Mouse (Mus musculus): Measurements from ENCODE around the gene Cyp11a1. TPM values are rescaled to one million over a fixed set of nuclear protein-coding genes. Genes with fewer than 3 reads are reported as not detected.

The Cyp11a1 gene
- polyA plus RNA-seq, 1 experiment: 0.04 TPM

DNA sequence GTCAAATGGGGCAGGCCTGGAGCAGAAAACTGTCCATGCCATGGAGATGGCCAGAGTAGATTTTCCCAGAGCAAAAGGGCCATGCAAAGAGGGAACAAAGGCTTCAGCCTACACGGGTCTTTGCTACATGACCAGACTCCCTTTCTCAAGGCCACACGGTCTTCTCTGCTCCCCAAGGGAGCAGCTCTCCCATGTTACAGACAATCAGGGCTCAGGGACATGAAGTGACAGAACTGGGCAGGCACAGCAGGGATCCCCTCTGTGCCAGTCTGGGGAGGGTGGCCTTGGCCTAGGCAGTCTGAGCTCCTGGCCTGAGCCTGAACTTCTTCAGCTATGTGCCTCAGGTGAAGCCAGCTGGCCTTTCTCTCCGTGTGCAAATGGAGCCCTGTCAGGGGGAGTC lies 47.3 kb downstream of the Cyp11a1 start:
- Histone ChIP-seq H3ac (ENCODE audit: control insufficient read depth, insufficient read length, low read depth) (no peak overlapping the region), H3K79me3 (ENCODE audit: low read depth) (no peaks in the 10 kb centered on the region), H3K36me3 (ENCODE audit: control insufficient read depth, insufficient read depth) (no peaks in the 10 kb centered on the region), H3K27me3 (ENCODE audit: control insufficient read depth, insufficient read depth, insufficient read length) (peaks cover 24% of the 10 kb centered on the region), H3K79me2 (ENCODE audit: control insufficient read depth, insufficient read depth) (no peaks in the 10 kb centered on the region), H3K4me3 (ENCODE audit: insufficient read depth, poor library complexity, severe bottlenecking) (no peak overlapping the region)
- no peak for TF ChIP-seq MYOG (IDR thresholded peaks at IDR 0.05; ENCODE audit: control insufficient read depth, extremely low read depth, insufficient read length)
- TF ChIP-seq FOSL1 (IDR thresholded peaks at IDR 0.05; ENCODE audit: insufficient read depth, low read length, poor library complexity, severe bottlenecking): no peak
- no peak for TF ChIP-seq CEBPB (IDR thresholded peaks at IDR 0.05; ENCODE audit: low read depth)
- TF ChIP-seq MYOD1 (IDR thresholded peaks at IDR 0.05; ENCODE audit: control insufficient read depth, insufficient read length, low read depth): no peak
- TF ChIP-seq CTCF (IDR thresholded peaks at IDR 0.05; ENCODE audit: control insufficient read depth, insufficient read depth, insufficient read length): no peak
- no peak for TF ChIP-seq USF1 (IDR thresholded peaks at IDR 0.05; ENCODE audit: low read depth)
- TF ChIP-seq MAX (IDR thresholded peaks at IDR 0.05): no peak

DNA sequence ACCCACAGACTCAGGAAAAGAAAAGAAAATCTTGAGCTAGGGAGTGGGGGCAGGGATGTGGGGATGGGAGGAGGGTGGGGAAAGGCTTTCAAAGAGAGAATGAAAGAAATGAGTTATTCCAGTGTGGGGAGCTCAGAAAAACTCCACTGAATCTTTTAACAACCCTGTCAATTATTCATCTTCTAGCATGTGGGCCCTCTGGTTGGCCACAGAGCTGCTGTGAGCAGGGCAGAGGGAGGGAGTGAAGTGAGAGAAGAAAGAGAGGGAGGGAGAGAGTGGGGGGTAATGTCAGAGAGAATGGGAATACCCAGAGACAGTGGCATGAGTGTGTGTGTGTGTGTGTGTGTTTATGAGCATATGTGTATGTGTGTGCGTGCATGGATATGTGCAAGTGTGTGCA lies 47.8 kb downstream of the Cyp11a1 start:
- no peaks in the 10 kb centered on the region for H3K79me2 ChIP-seq (ENCODE audit: control insufficient read depth, insufficient read depth)
- H3K4me3 ChIP-seq (ENCODE audit: insufficient read depth, poor library complexity, severe bottlenecking): no peak overlapping the region
- no peaks in the 10 kb centered on the region for H3K36me3 ChIP-seq (ENCODE audit: control insufficient read depth, insufficient read depth)
- TF ChIP-seq MYOD1 (IDR thresholded peaks at IDR 0.05; ENCODE audit: control insufficient read depth, insufficient read length, low read depth): no peak
- no peak for TF ChIP-seq MAX (IDR thresholded peaks at IDR 0.05)
- TF ChIP-seq USF1 (IDR thresholded peaks at IDR 0.05; ENCODE audit: low read depth): no peak
- no peak for TF ChIP-seq CTCF (IDR thresholded peaks at IDR 0.05; ENCODE audit: control insufficient read depth, insufficient read depth, insufficient read length)
- no peak for TF ChIP-seq CEBPB (IDR thresholded peaks at IDR 0.05; ENCODE audit: low read depth)
- no peak for TF ChIP-seq MYOG (IDR thresholded peaks at IDR 0.05; ENCODE audit: control insufficient read depth, extremely low read depth, insufficient read length)
- no peak for TF ChIP-seq FOSL1 (IDR thresholded peaks at IDR 0.05; ENCODE audit: insufficient read depth, low read length, poor library complexity, severe bottlenecking)
- peaks cover 22% of the 10 kb centered on the region for H3K27me3 ChIP-seq (ENCODE audit: control insufficient read depth, insufficient read depth, insufficient read length)
- no peaks in the 10 kb centered on the region for H3K79me3 ChIP-seq (ENCODE audit: low read depth)
- no peak overlapping the region for H3ac ChIP-seq (ENCODE audit: control insufficient read depth, insufficient read length, low read depth)

GRCm38 (mm10) chr9:58055666-58056065 lies 49.5 kb downstream of the Cyp11a1 start:
- Histone ChIP-seq H3K27me3 (ENCODE audit: control insufficient read depth, insufficient read depth, insufficient read length) (peaks cover 17% of the 10 kb centered on the region), H3K79me2 (ENCODE audit: control insufficient read depth, insufficient read depth) (no peaks in the 10 kb centered on the region), H3K36me3 (ENCODE audit: control insufficient read depth, insufficient read depth) (no peaks in the 10 kb centered on the region), H3K79me3 (ENCODE audit: low read depth) (no peaks in the 10 kb centered on the region), H3ac (ENCODE audit: control insufficient read depth, insufficient read length, low read depth) (no peak overlapping the region), H3K4me3 (ENCODE audit: insufficient read depth, poor library complexity, severe bottlenecking) (no peak overlapping the region)
- TF ChIP-seq MAX (IDR thresholded peaks at IDR 0.05) (no peak), MYOG (IDR thresholded peaks at IDR 0.05; ENCODE audit: control insufficient read depth, extremely low read depth, insufficient read length) (no peak), CEBPB (IDR thresholded peaks at IDR 0.05; ENCODE audit: low read depth) (no peak), CTCF (IDR thresholded peaks at IDR 0.05; ENCODE audit: control insufficient read depth, insufficient read depth, insufficient read length) (no peak), USF1 (IDR thresholded peaks at IDR 0.05; ENCODE audit: low read depth) (no peak), MYOD1 (IDR thresholded peaks at IDR 0.05; ENCODE audit: control insufficient read depth, insufficient read length, low read depth) (no peak), FOSL1 (IDR thresholded peaks at IDR 0.05; ENCODE audit: insufficient read depth, low read length, poor library complexity, severe bottlenecking) (no peak)

- TF ChIP-seq MYOD1 (IDR thresholded peaks at IDR 0.05; ENCODE audit: control insufficient read depth, insufficient read length, low read depth) (no peak), USF1 (IDR thresholded peaks at IDR 0.05; ENCODE audit: low read depth) (no peak), MAX (IDR thresholded peaks at IDR 0.05) (no peak), CEBPB (IDR thresholded peaks at IDR 0.05; ENCODE audit: low read depth) (no peak), CTCF (IDR thresholded peaks at IDR 0.05; ENCODE audit: control insufficient read depth, insufficient read depth, insufficient read length) (no peak), MYOG (IDR thresholded peaks at IDR 0.05; ENCODE audit: control insufficient read depth, extremely low read depth, insufficient read length) (no peak), FOSL1 (IDR thresholded peaks at IDR 0.05; ENCODE audit: insufficient read depth, low read length, poor library complexity, severe bottlenecking) (no peak)
- no peaks in the 10 kb centered on the region for H3K79me3 ChIP-seq (ENCODE audit: low read depth)
- H3ac ChIP-seq (ENCODE audit: control insufficient read depth, insufficient read length, low read depth): no peak overlapping the region
- H3K79me2 ChIP-seq (ENCODE audit: control insufficient read depth, insufficient read depth): no peaks in the 10 kb centered on the region
- H3K36me3 ChIP-seq (ENCODE audit: control insufficient read depth, insufficient read depth): no peaks in the 10 kb centered on the region
- no peak overlapping the region for H3K4me3 ChIP-seq (ENCODE audit: insufficient read depth, poor library complexity, severe bottlenecking)
- H3K27me3 ChIP-seq (ENCODE audit: control insufficient read depth, insufficient read depth, insufficient read length): peaks cover 18% of the 10 kb centered on the region
These were observed 53.7 kb downstream of the Cyp11a1 start for GRCm38 (mm10) chr9:58059920-58060319.

DNA sequence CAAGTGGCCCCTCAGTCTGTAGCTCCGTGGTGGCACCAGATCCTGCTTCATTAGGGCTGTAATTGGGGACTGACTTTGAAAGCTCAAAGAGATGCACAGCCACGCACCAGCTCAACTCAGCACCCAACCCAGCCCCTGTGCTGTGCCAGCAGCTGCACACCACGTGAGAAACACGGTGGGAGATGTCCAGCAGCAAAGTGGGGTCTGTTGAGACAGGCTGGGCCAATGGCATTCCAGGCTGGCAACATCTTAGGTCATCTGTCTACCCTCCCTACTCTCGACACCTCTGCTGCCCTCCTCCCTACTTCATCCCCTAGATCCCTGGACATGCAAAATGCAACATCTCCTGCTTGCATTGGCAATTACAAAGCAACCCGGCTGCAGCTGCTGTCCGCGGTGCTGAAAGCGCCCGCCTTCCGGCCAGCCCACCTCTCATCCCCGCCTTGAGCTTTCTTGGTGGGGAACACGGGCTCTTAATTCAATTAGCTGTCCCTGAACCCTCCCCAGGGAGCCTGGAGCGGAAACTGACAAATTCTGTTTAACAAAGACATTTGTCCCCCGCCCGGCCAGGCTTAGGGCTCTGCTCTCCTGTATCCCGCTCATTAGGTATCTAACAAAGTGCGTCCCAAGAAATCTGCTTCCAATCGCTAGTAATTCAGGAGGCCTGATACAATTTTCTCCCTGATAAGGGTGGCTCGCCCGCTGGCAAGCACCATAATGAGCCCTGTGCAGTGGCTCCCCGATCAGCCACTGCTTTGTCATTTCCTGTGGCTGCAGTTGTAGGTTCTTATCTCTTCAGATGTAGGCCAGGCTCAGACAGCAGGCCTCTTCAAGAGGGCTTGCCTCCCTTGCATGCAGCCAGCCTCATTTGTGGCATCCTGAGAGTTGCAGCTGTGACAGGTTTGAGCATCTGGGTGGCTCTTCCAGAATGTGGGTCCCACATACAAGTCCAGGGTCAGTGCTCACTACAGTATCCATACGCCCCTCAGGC lies 54.8 kb downstream of the Cyp11a1 start:
- H3K27me3 ChIP-seq (ENCODE audit: control insufficient read depth, insufficient read depth, insufficient read length): peaks cover 23% of the 10 kb centered on the region
- no peaks in the 10 kb centered on the region for H3K79me2 ChIP-seq (ENCODE audit: control insufficient read depth, insufficient read depth)
- TF ChIP-seq FOSL1 (IDR thresholded peaks at IDR 0.05; ENCODE audit: insufficient read depth, low read length, poor library complexity, severe bottlenecking) (no peak), CEBPB (IDR thresholded peaks at IDR 0.05; ENCODE audit: low read depth) (no peak), CTCF (IDR thresholded peaks at IDR 0.05; ENCODE audit: control insufficient read depth, insufficient read depth, insufficient read length) (no peak), USF1 (IDR thresholded peaks at IDR 0.05; ENCODE audit: low read depth) (no peak), MYOD1 (IDR thresholded peaks at IDR 0.05; ENCODE audit: control insufficient read depth, insufficient read length, low read depth) (no peak), MYOG (IDR thresholded peaks at IDR 0.05; ENCODE audit: control insufficient read depth, extremely low read depth, insufficient read length) (no peak), MAX (IDR thresholded peaks at IDR 0.05) (no peak)
- H3K4me3 ChIP-seq (ENCODE audit: insufficient read depth, poor library complexity, severe bottlenecking): no peak overlapping the region
- H3ac ChIP-seq (ENCODE audit: control insufficient read depth, insufficient read length, low read depth): no peak overlapping the region
- no peaks in the 10 kb centered on the region for H3K79me3 ChIP-seq (ENCODE audit: low read depth)
- H3K36me3 ChIP-seq (ENCODE audit: control insufficient read depth, insufficient read depth): no peaks in the 10 kb centered on the region

Measured in C2C12 (cell line).